Mouse (Mus musculus) ES-Bruce4 (cell line): ENCODE results near the gene Nudt21. TPM values are rescaled to one million over a fixed set of nuclear protein-coding genes. Genes with fewer than 3 reads are reported as not detected.

Experiments used
- H3K27ac ChIP-seq: 2 replicates; pipeline ENCODE4 v1.5.1; 2012; ENCODE audit warnings: low read length, inconsistent platforms; ENCODE audit not compliant: insufficient read depth
- H3K27me3 ChIP-seq: 2 replicates; pipeline ENCODE4 v1.6.1; 2012; ENCODE audit warnings: mild to moderate bottlenecking, low read length, inconsistent platforms; ENCODE audit not compliant: control insufficient read depth, poor library complexity, insufficient read depth, severe bottlenecking
- H3K36me3 ChIP-seq: 2 replicates; pipeline ENCODE4 v1.6.1; 2012; ENCODE audit warnings: inconsistent platforms, mild to moderate bottlenecking, low read length, moderate library complexity; ENCODE audit not compliant: control insufficient read depth, poor library complexity, insufficient read depth, severe bottlenecking
- H3K4me1 ChIP-seq: one replicate; pipeline ENCODE4 v1.8.1; 2011; ENCODE audit warnings: low read length; ENCODE audit not compliant: control insufficient read depth, insufficient read depth
- H3K4me3 ChIP-seq: 2 replicates; pipeline ENCODE4 v1.5.1; 2011; ENCODE audit warnings: low read depth, mild to moderate bottlenecking, low read length
- H3K9ac ChIP-seq: 2 replicates; pipeline ENCODE4 v1.6.1; 2012; ENCODE audit warnings: low read depth, mild to moderate bottlenecking, inconsistent platforms; ENCODE audit not compliant: poor library complexity, severe bottlenecking
- H3K9me3 ChIP-seq: replicated peaks from 2 replicates; pipeline ENCODE4 v1.6.1; 2012; ENCODE audit warnings: mild to moderate bottlenecking, low read length, inconsistent platforms; ENCODE audit not compliant: control insufficient read depth, poor library complexity, insufficient read depth, severe bottlenecking
- CTCF ChIP-seq: IDR thresholded peaks from one replicate; pipeline ENCODE4 v1.8.1; 2011; ENCODE audit warnings: low read depth, low read length
- EP300 ChIP-seq: IDR thresholded peaks from 2 replicates; pipeline ENCODE4 v1.6.1; 2011; ENCODE audit warnings: low read depth, low read length; ENCODE audit not compliant: insufficient read depth
- POLR2A ChIP-seq: IDR thresholded peaks from one replicate; pipeline ENCODE4 v1.8.1; 2011; ENCODE audit warnings: low read length; ENCODE audit not compliant: insufficient read depth
- polyA plus RNA-seq: library from polyadenylated mRNA; stranded (reverse); fragments of >200 nt; gene quantifications from 2 replicates; pipeline ENCODE4 v1.2.4, GENCODE M21; 2011; ENCODE audit warnings: low read depth; ENCODE audit not compliant: missing spikeins, insufficient read depth, insufficient read length

Gene Nudt21
- polyA plus RNA-seq, 1 experiment, result 233 TPM

GRCm38 (mm10) chr8:94009243-94009845, 27.5 kb downstream of the Nudt21 start:
- no peak overlapping the region for H3K4me3 ChIP-seq
- no peak overlapping the region for H3K27ac ChIP-seq
- H3K27me3 ChIP-seq, result peaks cover 2% of the 10 kb centered on the region
- H3K9me3 ChIP-seq, result no peaks in the 10 kb centered on the region
- TF ChIP-seq CTCF (no peak), POLR2A (no peak), EP300 (no peak)
- H3K4me1 ChIP-seq, result peaks cover 2% of the 10 kb centered on the region
- no peak overlapping the region for H3K9ac ChIP-seq
- H3K36me3 ChIP-seq, result no peaks in the 10 kb centered on the region

- H3K9me3 ChIP-seq, result no peaks in the 10 kb centered on the region
- no peak overlapping the region for H3K9ac ChIP-seq
- no peaks in the 10 kb centered on the region; the same call in 1 of the 2 replicates for H3K36me3 ChIP-seq
- no peaks in the 10 kb centered on the region for H3K4me1 ChIP-seq
- TF ChIP-seq EP300 (no peak), POLR2A (no peak), CTCF (no peak)
- H3K4me3 ChIP-seq, result no peak overlapping the region
- H3K27ac ChIP-seq, result no peak overlapping the region
- no peaks in the 10 kb centered on the region for H3K27me3 ChIP-seq
Measured at GRCm38 (mm10) chr8:94004139-94004538, 32.7 kb downstream of the Nudt21 start.

GRCm38 (mm10) chr8:93998961-93999360, 37.9 kb downstream of the Nudt21 start:
- Histone ChIP-seq H3K4me1 (no peaks in the 10 kb centered on the region), H3K9ac (no peak overlapping the region), H3K36me3 (peaks cover 4% of the 10 kb centered on the region; the same call in 1 of the 2 replicates), H3K9me3 (peaks cover 8% of the 10 kb centered on the region), H3K27ac (no peak overlapping the region), H3K27me3 (no peaks in the 10 kb centered on the region), H3K4me3 (no peak overlapping the region)
- TF ChIP-seq EP300 (no peak), POLR2A (no peak), CTCF (no peak)

GRCm38 (mm10) chr8:93989739-93990138, 47.1 kb downstream of the Nudt21 start:
- no peak for TF ChIP-seq EP300
- TF ChIP-seq CTCF, result no peak
- no peak for TF ChIP-seq POLR2A
- no peaks in the 10 kb centered on the region for H3K36me3 ChIP-seq
- H3K27ac ChIP-seq, result no peak overlapping the region
- H3K9ac ChIP-seq, result no peak overlapping the region
- H3K9me3 ChIP-seq, result peaks cover 19% of the 10 kb centered on the region
- H3K27me3 ChIP-seq, result no peaks in the 10 kb centered on the region
- H3K4me3 ChIP-seq, result no peak overlapping the region
- no peaks in the 10 kb centered on the region for H3K4me1 ChIP-seq

DNA sequence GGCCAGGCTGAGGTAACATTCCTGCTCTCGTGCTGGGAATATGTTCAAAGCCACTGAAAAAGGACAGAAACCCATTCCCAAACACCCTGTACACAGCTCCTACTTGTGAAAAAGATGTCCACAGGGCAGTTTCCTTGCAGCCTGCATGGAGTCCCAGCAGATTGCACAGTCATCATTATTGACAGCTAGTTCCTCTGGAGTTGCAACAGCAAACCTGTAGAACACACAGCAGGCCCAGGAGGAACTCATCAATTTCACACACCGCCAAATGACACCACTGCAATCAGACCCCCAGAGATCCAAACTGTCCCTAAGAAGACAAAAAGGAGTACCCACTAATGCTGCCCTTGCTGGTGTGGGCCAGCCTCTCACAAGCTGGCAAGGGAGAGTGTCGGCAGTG, 52.1 kb downstream of the Nudt21 start:
- no peaks in the 10 kb centered on the region for H3K36me3 ChIP-seq

GRCm38 (mm10) chr8:93983827-93984226, 53.0 kb downstream of the Nudt21 start:
- Histone ChIP-seq H3K9ac (no peak overlapping the region), H3K36me3 (no peaks in the 10 kb centered on the region), H3K27me3 (no peaks in the 10 kb centered on the region), H3K4me1 (no peaks in the 10 kb centered on the region), H3K4me3 (no peak overlapping the region), H3K27ac (no peak overlapping the region), H3K9me3 (no peaks in the 10 kb centered on the region)
- TF ChIP-seq CTCF, result peak; percentile 23
- no peak for TF ChIP-seq EP300
- TF ChIP-seq POLR2A, result no peak

More for the DNA sequence above, 52.1 kb downstream of the Nudt21 start:
- H3K27me3 ChIP-seq, result no peaks in the 10 kb centered on the region
- no peaks in the 10 kb centered on the region for H3K4me1 ChIP-seq
- H3K4me3 ChIP-seq, result no peak overlapping the region
- H3K9ac ChIP-seq, result no peak overlapping the region
- H3K27ac ChIP-seq, result no peak overlapping the region
- TF ChIP-seq EP300 (no peak), CTCF (no peak), POLR2A (no peak)
- H3K9me3 ChIP-seq, result no peaks in the 10 kb centered on the region
